Mouse (Mus musculus): ENCODE data around the gene Aqp1. TPM values are rescaled to one million over a fixed set of nuclear protein-coding genes. Genes with fewer than 3 reads are reported as not detected.

Aqp1 gene
- 42.8 and 51.1 TPM in 2 replicates for polyA plus RNA-seq (2015; fragmentation: Nextera tagmentation; extraction: Ambion mirVana)

- H3K4me1 ChIP-seq (replicated peaks), result peaks cover 69% of the 10 kb centered on the region
- H3K4me2 ChIP-seq, result peak within 1 kb of the TSS; percentile 42
- peak; percentile 88 for ATAC-seq (replicated peaks; ENCODE audit: insufficient number of reproducible peaks, insufficient read depth, low FRiP score, low read depth)
- no peaks in the 10 kb centered on the region for H3K36me3 ChIP-seq
- 4% methylated on average over 12 of the region's 12 CpGs for WGBS
- H3K4me3 ChIP-seq, result peak within 1 kb of the TSS; percentile 26
- no peaks in the 10 kb centered on the region for H3K27me3 ChIP-seq
- peak within 1 kb of the TSS; percentile 42; the same call in 1 of the 2 replicates for H3K9ac ChIP-seq
- peak within 1 kb of the TSS; percentile 49 for H3K27ac ChIP-seq
- no peaks in the 10 kb centered on the region for H3K9me3 ChIP-seq (replicated peaks)
These were observed at the start of gene Aqp1 for GRCm38 (mm10) chr6:55335989-55336514. Gene Aqp1 (plus strand): TSS chr6:55336432.

GRCm38 (mm10) chr6:55288007-55288602 lies 48.1 kb upstream of the Aqp1 start:
- H3K9ac ChIP-seq, result no peak overlapping the region
- H3K4me2 ChIP-seq, result no peak overlapping the region
- no peak overlapping the region for H3K4me3 ChIP-seq
- no peak overlapping the region for H3K27ac ChIP-seq
- H3K36me3 ChIP-seq, result no peaks in the 10 kb centered on the region
- 75% methylated on average over 5 of the region's 5 CpGs for WGBS
- H3K9me3 ChIP-seq (replicated peaks), result no peaks in the 10 kb centered on the region
- no peaks in the 10 kb centered on the region for H3K4me1 ChIP-seq (replicated peaks)
- no peak for ATAC-seq (replicated peaks; ENCODE audit: insufficient number of reproducible peaks, insufficient read depth, low FRiP score, low read depth)
- H3K27me3 ChIP-seq, result no peaks in the 10 kb centered on the region

GRCm38 (mm10) chr6:55294549-55295131 lies 41.6 kb upstream of the Aqp1 start:
- peak; percentile 38; the same call in 1 of the 2 replicates for ATAC-seq (replicated peaks; ENCODE audit: insufficient number of reproducible peaks, insufficient read depth, low FRiP score, low read depth)
- no peaks in the 10 kb centered on the region for H3K36me3 ChIP-seq
- H3K9ac ChIP-seq, result no peak overlapping the region
- H3K27ac ChIP-seq, result no peak overlapping the region
- 0 out of 2 replicates have a peak, but pooled peaks cover 4% of the 10 kb centered on the region for H3K4me1 ChIP-seq (replicated peaks)
- no peak overlapping the region for H3K4me3 ChIP-seq
- no peaks in the 10 kb centered on the region for H3K27me3 ChIP-seq
- 52% methylated on average over 19 of the region's 19 CpGs for WGBS
- no peak overlapping the region for H3K4me2 ChIP-seq
- H3K9me3 ChIP-seq (replicated peaks), result no peaks in the 10 kb centered on the region

DNA sequence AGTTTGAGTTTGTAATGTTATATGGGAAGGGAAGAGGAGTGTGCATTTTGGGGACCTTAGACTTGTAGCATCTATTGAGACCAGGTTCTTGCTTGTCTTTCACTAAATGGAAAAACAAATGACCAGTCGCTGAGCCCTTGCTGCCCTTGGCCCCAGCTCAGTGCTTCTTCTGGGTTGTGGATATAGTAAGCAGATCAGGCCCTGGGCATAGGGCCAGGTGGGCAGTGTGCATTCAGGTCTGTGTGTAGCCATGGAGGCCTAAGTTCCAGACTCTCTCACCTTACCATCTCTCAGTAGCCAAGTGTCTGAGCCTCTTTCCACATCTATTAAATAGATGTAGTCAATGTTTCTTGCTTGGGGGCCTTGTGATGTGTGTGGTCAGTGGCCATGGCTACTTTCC lies 40.9 kb upstream of the Aqp1 start:
- Histone ChIP-seq H3K4me2 (no peak overlapping the region), H3K27me3 (no peaks in the 10 kb centered on the region), H3K36me3 (no peaks in the 10 kb centered on the region), H3K27ac (no peak overlapping the region), H3K4me3 (no peak overlapping the region), H3K4me1 (replicated peaks) (0 out of 2 replicates have a peak, but pooled peaks cover 4% of the 10 kb centered on the region), H3K9me3 (replicated peaks) (no peaks in the 10 kb centered on the region), H3K9ac (no peak overlapping the region)
- WGBS, result 70% methylated on average over 1 of the region's 1 CpGs
- ATAC-seq (replicated peaks; ENCODE audit: insufficient number of reproducible peaks, insufficient read depth, low FRiP score, low read depth), result no peak

DNA sequence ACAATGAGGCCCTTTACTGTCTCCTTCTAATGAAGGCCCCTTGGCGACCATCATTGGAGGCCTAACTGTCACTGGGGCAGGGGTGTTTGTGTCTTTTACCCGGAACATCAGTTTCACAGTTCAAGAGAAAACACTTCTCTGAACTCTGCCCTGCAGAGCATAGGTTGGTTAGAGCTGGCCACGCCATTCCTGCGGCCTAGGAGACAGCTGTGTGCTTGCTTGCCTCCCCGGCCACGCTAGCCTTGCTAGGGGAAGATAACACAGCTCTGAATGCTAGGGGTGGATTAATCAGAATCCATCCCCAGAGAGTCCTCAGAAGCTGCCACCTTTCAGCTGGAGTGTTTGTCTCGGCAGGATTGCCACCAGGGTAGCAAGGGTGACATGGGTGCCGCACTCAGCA lies 36.8 kb upstream of the Aqp1 start:
- Histone ChIP-seq H3K4me1 (replicated peaks) (0 out of 2 replicates have a peak, but pooled peaks cover 4% of the 10 kb centered on the region), H3K36me3 (no peaks in the 10 kb centered on the region), H3K4me2 (no peak overlapping the region), H3K27me3 (no peaks in the 10 kb centered on the region), H3K9ac (no peak overlapping the region), H3K9me3 (replicated peaks) (no peaks in the 10 kb centered on the region), H3K27ac (no peak overlapping the region), H3K4me3 (no peak overlapping the region)
- ATAC-seq (replicated peaks; ENCODE audit: insufficient number of reproducible peaks, insufficient read depth, low FRiP score, low read depth), result no peak
- 80% methylated on average over 8 of the region's 8 CpGs for WGBS

- Histone ChIP-seq H3K27me3 (no peaks in the 10 kb centered on the region), H3K36me3 (no peaks in the 10 kb centered on the region), H3K9ac (no peak overlapping the region), H3K4me2 (no peak overlapping the region), H3K9me3 (replicated peaks) (no peaks in the 10 kb centered on the region), H3K27ac (no peak overlapping the region), H3K4me3 (no peak overlapping the region), H3K4me1 (replicated peaks) (0 out of 2 replicates have a peak, but pooled peaks cover 2% of the 10 kb centered on the region)
- no peak for ATAC-seq (replicated peaks; ENCODE audit: insufficient number of reproducible peaks, insufficient read depth, low FRiP score, low read depth)
- WGBS, result 98% methylated on average over 2 of the region's 2 CpGs
These were observed 36.3 kb upstream of the Aqp1 start for GRCm38 (mm10) chr6:55299917-55300316.

- no peak overlapping the region for H3K9ac ChIP-seq
- no peak overlapping the region for H3K27ac ChIP-seq
- H3K4me1 ChIP-seq (replicated peaks), result no peaks in the 10 kb centered on the region
- ATAC-seq (replicated peaks; ENCODE audit: insufficient number of reproducible peaks, insufficient read depth, low FRiP score, low read depth), result no peak
- WGBS, result 71% methylated on average over 11 of the region's 11 CpGs
- no peaks in the 10 kb centered on the region for H3K27me3 ChIP-seq
- no peaks in the 10 kb centered on the region for H3K9me3 ChIP-seq (replicated peaks)
- H3K4me3 ChIP-seq, result no peak overlapping the region
- H3K36me3 ChIP-seq, result no peaks in the 10 kb centered on the region
- H3K4me2 ChIP-seq, result no peak overlapping the region
These were observed 35.5 kb upstream of the Aqp1 start for GRCm38 (mm10) chr6:55300704-55301103.

- no peaks in the 10 kb centered on the region for H3K4me1 ChIP-seq (replicated peaks)
- no peaks in the 10 kb centered on the region for H3K9me3 ChIP-seq (replicated peaks)
- no peak overlapping the region for H3K27ac ChIP-seq
- H3K4me3 ChIP-seq, result no peak overlapping the region
- no peak overlapping the region for H3K9ac ChIP-seq
- no peaks in the 10 kb centered on the region for H3K27me3 ChIP-seq
- no peak for ATAC-seq (replicated peaks; ENCODE audit: insufficient number of reproducible peaks, insufficient read depth, low FRiP score, low read depth)
- no peaks in the 10 kb centered on the region for H3K36me3 ChIP-seq
- no peak overlapping the region for H3K4me2 ChIP-seq
- WGBS, result 34% methylated on average over 2 of the region's 2 CpGs
These were observed 26.1 kb upstream of the Aqp1 start for GRCm38 (mm10) chr6:55310179-55310578.

- Histone ChIP-seq H3K27me3 (no peaks in the 10 kb centered on the region), H3K9me3 (replicated peaks) (no peaks in the 10 kb centered on the region), H3K4me2 (no peak overlapping the region), H3K4me3 (no peak overlapping the region), H3K27ac (no peak overlapping the region), H3K36me3 (no peaks in the 10 kb centered on the region), H3K9ac (no peak overlapping the region), H3K4me1 (replicated peaks) (no peaks in the 10 kb centered on the region)
- no peak for ATAC-seq (replicated peaks; ENCODE audit: insufficient number of reproducible peaks, insufficient read depth, low FRiP score, low read depth)
- WGBS, result 54% methylated on average over 5 of the region's 5 CpGs
These were observed 24.3 kb upstream of the Aqp1 start for GRCm38 (mm10) chr6:55311962-55312361.

- Histone ChIP-seq H3K36me3 (no peaks in the 10 kb centered on the region), H3K4me3 (no peak overlapping the region), H3K9me3 (replicated peaks) (no peaks in the 10 kb centered on the region), H3K27ac (no peak overlapping the region), H3K4me2 (no peak overlapping the region), H3K27me3 (no peaks in the 10 kb centered on the region), H3K4me1 (replicated peaks) (no peaks in the 10 kb centered on the region), H3K9ac (no peak overlapping the region)
- 81% methylated on average over 4 of the region's 4 CpGs for WGBS
- ATAC-seq (replicated peaks; ENCODE audit: insufficient number of reproducible peaks, insufficient read depth, low FRiP score, low read depth), result no peak
These were observed 22.3 kb upstream of the Aqp1 start for GRCm38 (mm10) chr6:55313893-55314292.

DNA sequence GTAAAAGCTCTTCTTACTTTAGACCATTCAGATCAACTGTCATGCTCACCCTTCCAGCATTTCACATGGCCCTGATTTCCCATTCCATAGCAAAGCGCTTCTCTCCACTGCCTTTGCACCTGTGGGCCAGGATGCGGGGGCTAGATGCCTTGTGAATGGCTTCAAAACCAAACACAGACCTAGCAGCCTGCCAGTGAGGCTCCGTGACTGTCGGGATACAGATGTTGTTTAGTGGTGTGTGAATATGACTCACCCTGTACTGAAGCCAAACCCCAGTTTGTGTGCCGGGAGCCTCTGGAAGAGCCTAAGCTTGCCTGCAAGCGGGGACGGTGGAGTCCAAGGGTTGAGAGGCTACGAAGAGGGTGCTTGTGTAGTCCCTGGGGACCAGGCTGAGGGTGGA lies 21.6 kb upstream of the Aqp1 start:
- ATAC-seq (replicated peaks; ENCODE audit: insufficient number of reproducible peaks, insufficient read depth, low FRiP score, low read depth), result no peak
- Histone ChIP-seq H3K27me3 (no peaks in the 10 kb centered on the region), H3K4me2 (no peak overlapping the region), H3K36me3 (no peaks in the 10 kb centered on the region), H3K9ac (no peak overlapping the region), H3K9me3 (replicated peaks) (no peaks in the 10 kb centered on the region), H3K27ac (no peak overlapping the region), H3K4me3 (no peak overlapping the region), H3K4me1 (replicated peaks) (peaks cover 6% of the 10 kb centered on the region)
- WGBS, result 71% methylated on average over 8 of the region's 8 CpGs

DNA sequence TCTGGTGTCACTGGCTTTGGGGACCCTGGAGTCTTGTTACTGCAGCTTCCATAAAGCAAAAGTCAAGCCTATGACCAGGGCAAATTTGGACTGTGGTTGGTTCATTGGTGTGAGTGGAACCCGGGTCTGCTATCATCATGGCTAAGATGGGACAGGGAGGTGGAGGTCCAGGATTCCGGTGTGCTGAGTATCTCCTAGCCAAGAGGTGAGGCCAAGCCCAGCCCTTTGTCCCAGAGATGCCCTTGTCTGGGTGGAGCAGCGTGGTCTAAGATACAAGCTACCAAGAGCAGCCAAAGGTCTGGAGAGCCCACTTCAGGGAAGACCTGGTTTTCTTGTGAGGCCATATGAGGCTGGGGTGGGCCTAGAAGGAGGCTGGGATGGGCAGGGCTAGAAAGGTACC lies 17.6 kb upstream of the Aqp1 start:
- H3K9ac ChIP-seq, result no peak overlapping the region
- WGBS, result 89% methylated on average over 3 of the region's 3 CpGs
- H3K27me3 ChIP-seq, result no peaks in the 10 kb centered on the region
- H3K9me3 ChIP-seq (replicated peaks), result no peaks in the 10 kb centered on the region
- no peak overlapping the region for H3K4me2 ChIP-seq
- H3K4me1 ChIP-seq (replicated peaks), result peaks cover 35% of the 10 kb centered on the region
- ATAC-seq (replicated peaks; ENCODE audit: insufficient number of reproducible peaks, insufficient read depth, low FRiP score, low read depth), result no peak
- H3K4me3 ChIP-seq, result no peak overlapping the region
- no peak overlapping the region for H3K27ac ChIP-seq
- no peaks in the 10 kb centered on the region for H3K36me3 ChIP-seq
